Mouse (Mus musculus) lung, postnatal 4 days (tissue): ENCODE measurements around the gene Greb1.

Experiments
- DNase-seq, 2 experiments: peaks; one replicate each; pipeline ENCODE4 v3.0.0; 2021

The Greb1 gene

DNA sequence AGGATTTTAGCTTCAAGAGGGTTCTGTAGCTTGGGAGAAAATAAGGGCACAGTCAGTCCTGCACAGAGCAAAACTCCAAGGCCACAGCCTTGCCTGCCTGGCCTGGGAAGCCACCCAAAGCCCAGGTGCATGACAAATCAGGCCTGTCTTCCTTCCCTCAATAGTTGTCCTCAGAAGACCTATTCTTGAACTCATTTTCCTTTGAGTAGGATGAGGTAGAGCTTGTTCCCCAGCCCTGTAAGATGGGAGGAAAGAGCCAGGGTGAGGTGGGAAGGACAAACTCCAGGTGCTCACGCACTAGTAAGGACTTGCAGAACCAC is 169.9 kb downstream of the Greb1 start:
- DNase-seq, result no peak

DNA sequence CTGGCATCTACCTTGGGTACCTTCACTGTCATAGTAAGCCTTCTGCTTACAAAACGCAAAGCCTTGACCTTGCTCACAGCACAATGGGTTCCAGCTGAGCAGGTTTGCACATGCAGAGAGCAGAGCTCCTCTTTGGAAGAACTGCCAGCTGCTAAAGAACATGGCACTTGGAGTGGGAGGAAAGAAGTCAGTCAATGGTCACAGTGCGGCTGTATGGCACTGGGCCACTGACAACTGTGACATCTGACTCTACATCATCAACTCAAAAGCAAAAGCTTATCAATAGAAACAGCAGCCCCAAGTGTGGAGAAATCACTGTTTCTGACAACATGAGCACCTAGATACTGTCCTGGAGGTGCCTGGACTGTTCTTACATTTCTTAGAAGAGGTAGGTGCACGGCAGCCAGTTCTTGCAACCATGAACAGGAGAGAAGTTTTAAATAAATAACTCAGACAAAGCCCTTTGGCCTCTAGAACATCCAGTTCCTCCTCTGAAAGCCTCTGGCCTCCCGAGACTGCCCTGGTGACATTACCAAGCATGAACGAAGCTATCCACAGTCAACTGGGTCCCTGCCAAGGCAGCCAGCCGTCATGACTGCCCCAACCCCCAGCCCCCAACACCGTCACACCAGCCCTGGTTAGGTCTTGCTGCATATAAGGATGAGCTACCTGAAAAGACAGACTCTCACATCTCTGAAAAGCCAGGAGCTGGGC is 170.4 kb downstream of the Greb1 start:
- no peak for DNase-seq
